Mouse (Mus musculus) thymus, adult 2 months (tissue): ENCODE results near the gene Sap30bp. TPM values are rescaled to one million over a fixed set of nuclear protein-coding genes. Genes with fewer than 3 reads are reported as not detected.

Source experiments
- DNase-seq: peaks from one replicate; pipeline ENCODE4 v3.0.0; 2021
- H3K27ac ChIP-seq: fragments of 200-500 bp; 2 replicates; pipeline ENCODE4 v1.5.1; 2012; ENCODE audit warnings: low read length, control low read depth; ENCODE audit not compliant: control insufficient read depth, insufficient read depth
- H3K27me3 ChIP-seq: fragments of 200-500 bp; 2 replicates; pipeline ENCODE4 v1.6.1; 2012; ENCODE audit warnings: mild to moderate bottlenecking, low read length, moderate library complexity, mixed read lengths; ENCODE audit not compliant: control insufficient read depth, insufficient read depth
- H3K36me3 ChIP-seq: fragments of 200-500 bp; 2 replicates; pipeline ENCODE4 v1.6.1; 2012; ENCODE audit warnings: mild to moderate bottlenecking, low read length, moderate library complexity; ENCODE audit not compliant: control insufficient read depth, insufficient read depth
- H3K4me1 ChIP-seq: fragments of 200-500 bp; replicated peaks from 2 replicates; pipeline ENCODE4 v1.6.1; 2012; ENCODE audit warnings: low read length; ENCODE audit not compliant: control insufficient read depth, insufficient read depth
- H3K4me3 ChIP-seq: fragments of 200-500 bp; 2 replicates; pipeline ENCODE4 v1.5.1; 2012; ENCODE audit warnings: mild to moderate bottlenecking, low read length, control low read depth, moderate library complexity; ENCODE audit not compliant: control insufficient read depth, insufficient read depth
- CTCF ChIP-seq: fragments of 200-500 bp; IDR thresholded peaks from 2 replicates; pipeline ENCODE4 v1.5.1; 2012; ENCODE audit warnings: mild to moderate bottlenecking, control low read depth, low read length, moderate library complexity, borderline replicate concordance; ENCODE audit not compliant: control insufficient read depth, poor library complexity, insufficient read depth; ENCODE audit errors: extremely low read depth
- POLR2A ChIP-seq: fragments of 200-500 bp; IDR thresholded peaks from 2 replicates; pipeline ENCODE4 v1.6.1; 2012; ENCODE audit warnings: mild to moderate bottlenecking, low read length, control low read depth, moderate library complexity; ENCODE audit not compliant: control insufficient read depth, poor library complexity, insufficient read depth; ENCODE audit errors: extremely low read depth
- WGBS: fragments of 180-500 bp; shearing (Covaris S2); methylation state at CpG from one replicate; pipeline ENCODE4 v1.1.7; 2018; 5-methylcytosine and 5-hydroxymethylcytosine counted together
- polyA plus RNA-seq: library from polyadenylated mRNA; depleted of rRNA; stranded (reverse); fragments of >200 nt; gene quantifications from 2 replicates; pipeline ENCODE4 v1.2.3, GENCODE M21; 2012

The Sap30bp gene
- polyA plus RNA-seq, 1 experiment, result 43.4 TPM

DNA sequence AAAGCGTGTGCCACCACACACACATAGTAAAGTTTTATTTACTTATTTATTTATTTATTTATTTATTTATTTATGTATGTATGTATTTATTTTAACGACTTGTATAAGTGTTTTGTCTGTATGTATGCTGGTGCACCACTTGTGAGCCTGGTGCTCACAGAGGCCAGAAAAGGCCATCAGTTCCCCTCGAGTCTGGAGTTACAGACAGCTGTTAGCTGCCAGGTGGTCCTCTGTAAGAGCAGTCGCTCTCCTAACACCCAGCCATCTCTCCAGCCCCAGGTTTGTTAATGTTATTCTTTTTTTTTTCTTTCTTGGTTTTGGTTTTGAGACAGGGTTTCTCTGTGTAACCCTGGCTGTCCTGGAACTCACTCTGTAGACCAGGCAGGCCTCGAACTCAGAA lies 14.4 kb upstream of the Sap30bp start:
- Histone ChIP-seq H3K27ac (no peak overlapping the region), H3K4me3 (no peak overlapping the region), H3K36me3 (0 out of 2 replicates have a peak, but pooled peaks cover 4% of the 10 kb centered on the region), H3K27me3 (no peaks in the 10 kb centered on the region), H3K4me1 (peaks cover 10% of the 10 kb centered on the region)
- no peak for DNase-seq
- WGBS, result 79% methylated on average over 5 of the region's 5 CpGs
- TF ChIP-seq POLR2A, result no peak
- no peak for TF ChIP-seq CTCF

DNA sequence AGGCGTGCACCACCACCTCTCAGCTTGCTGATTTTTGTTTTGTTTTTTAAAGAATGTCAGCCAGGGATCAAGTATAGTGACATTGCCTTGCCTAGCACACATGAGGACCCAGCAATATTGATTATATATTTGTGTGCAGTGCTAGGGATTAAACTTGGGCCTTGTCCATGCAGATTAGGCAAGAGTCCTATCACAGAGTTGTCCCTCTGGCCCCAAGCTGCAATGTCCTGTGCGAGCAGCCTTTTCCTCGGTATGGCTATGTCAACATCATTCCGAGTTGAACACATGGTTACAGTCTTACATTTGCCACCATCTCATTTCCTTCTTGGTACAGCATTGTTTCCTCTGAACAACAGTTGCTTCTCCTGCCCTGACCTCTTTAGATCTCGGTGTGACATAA lies 14.0 kb upstream of the Sap30bp start:
- H3K36me3 ChIP-seq, result 0 out of 2 replicates have a peak, but pooled peaks cover 4% of the 10 kb centered on the region
- 97% methylated on average over 5 of the region's 5 CpGs for WGBS
- H3K27ac ChIP-seq, result no peak overlapping the region
- no peak for DNase-seq
- peaks cover 7% of the 10 kb centered on the region for H3K4me1 ChIP-seq
- TF ChIP-seq POLR2A, result no peak
- no peak for TF ChIP-seq CTCF
- no peaks in the 10 kb centered on the region for H3K27me3 ChIP-seq
- H3K4me3 ChIP-seq, result no peak overlapping the region

DNA sequence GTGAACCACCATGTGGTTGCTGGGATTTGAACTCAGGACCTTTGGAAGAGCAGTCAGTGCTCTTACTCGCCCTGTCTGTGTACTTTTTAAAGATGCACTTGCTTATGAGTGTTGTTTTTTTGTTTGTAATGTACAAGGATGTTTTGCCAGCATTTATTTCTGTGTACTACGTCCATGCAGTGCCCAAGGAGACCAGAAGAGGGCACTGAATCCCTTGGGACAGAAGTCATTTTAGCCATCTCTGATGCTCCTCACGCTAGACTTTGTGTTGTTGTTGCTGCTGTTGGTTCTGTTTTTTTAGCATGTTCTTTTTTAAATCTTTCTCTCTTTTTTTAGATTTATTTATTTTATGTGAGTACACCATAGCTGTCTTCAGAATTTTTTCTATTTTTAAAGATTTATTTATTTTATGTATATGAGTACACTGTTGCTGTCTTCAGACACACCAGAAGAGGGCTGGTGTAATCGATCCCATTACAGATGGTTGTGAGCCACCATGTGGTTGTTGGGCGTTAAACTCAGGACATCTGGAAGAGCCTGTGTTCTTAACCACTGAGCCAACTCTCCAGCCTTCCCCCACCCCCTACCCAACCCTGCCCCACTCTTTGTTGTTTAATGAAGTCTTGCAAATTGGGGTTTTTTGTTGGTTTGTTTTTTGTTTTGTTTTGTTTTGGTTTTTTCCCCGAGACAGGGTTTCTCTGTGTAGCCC lies 12.8 kb upstream of the Sap30bp start:
- Histone ChIP-seq H3K27ac (no peak overlapping the region), H3K4me3 (no peak overlapping the region), H3K36me3 (0 out of 2 replicates have a peak, but pooled peaks cover 4% of the 10 kb centered on the region), H3K27me3 (no peaks in the 10 kb centered on the region), H3K4me1 (no peaks in the 10 kb centered on the region)
- TF ChIP-seq CTCF (no peak), POLR2A (no peak)
- DNase-seq, result peak; percentile 66
- 44% methylated on average over 6 of the region's 6 CpGs for WGBS

DNA sequence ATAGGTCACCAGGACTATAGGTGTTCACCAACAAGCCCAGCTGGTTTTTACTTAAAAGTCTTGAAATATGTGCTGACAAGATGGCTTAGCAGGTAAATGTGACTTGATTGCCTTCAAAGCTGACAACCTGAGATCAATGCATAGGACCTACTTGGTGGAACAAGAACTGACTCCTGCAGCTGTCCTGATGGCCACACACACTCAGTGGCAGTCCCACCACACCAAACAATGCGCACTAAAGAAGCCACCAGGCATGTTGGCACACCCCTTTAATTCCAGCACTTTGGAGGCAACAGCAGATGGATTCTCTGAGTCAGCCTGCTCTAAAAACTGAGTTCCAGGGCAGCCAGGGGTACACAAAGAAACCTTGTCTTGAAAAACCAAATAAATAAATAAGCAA lies 11.1 kb upstream of the Sap30bp start:
- WGBS, result 100% methylated on average over 1 of the region's 1 CpGs
- H3K4me3 ChIP-seq, result no peak overlapping the region

GRCm38 (mm10) chr11:115929031-115929430 lies 4.1 kb upstream of the Sap30bp start:
- DNase-seq, result no peak
- no peaks in the 10 kb centered on the region for H3K36me3 ChIP-seq
- no peaks in the 10 kb centered on the region for H3K27me3 ChIP-seq
- no peak overlapping the region for H3K27ac ChIP-seq
- TF ChIP-seq POLR2A (no peak), CTCF (no peak)
- no peak overlapping the region for H3K4me3 ChIP-seq
- WGBS, result 86% methylated on average over 8 of the region's 8 CpGs
- peaks cover 3% of the 10 kb centered on the region for H3K4me1 ChIP-seq

More for the DNA sequence above, 11.1 kb upstream of the Sap30bp start:
- H3K4me1 ChIP-seq, result no peaks in the 10 kb centered on the region
- DNase-seq, result no peak
- H3K27me3 ChIP-seq, result no peaks in the 10 kb centered on the region
- 0 out of 2 replicates have a peak, but pooled peaks cover 4% of the 10 kb centered on the region for H3K36me3 ChIP-seq
- TF ChIP-seq CTCF (no peak), POLR2A (no peak)
- no peak overlapping the region for H3K27ac ChIP-seq

DNA sequence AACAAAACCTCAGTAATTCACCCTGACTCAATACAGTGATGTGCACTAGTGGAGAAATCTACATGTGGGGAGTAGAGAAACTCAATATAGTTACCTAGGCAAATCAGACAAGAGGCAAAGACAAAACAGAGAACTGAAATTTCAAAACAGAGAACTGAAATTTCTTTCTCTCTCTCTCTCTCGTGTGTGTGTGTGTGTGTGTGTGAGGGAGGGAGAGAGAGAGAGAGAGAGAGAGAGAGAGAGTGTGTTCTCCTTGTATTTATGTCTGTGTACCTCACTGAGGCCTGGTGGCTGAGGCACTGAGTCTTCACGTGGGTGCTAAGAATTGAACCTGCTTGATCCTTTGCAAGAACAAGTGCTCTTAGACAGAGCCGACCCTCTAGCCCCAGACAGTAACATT lies 3.3 kb upstream of the Sap30bp start:
- DNase-seq, result no peak
- WGBS, result 60% methylated on average over 3 of the region's 3 CpGs
- no peak for TF ChIP-seq CTCF
- no peak for TF ChIP-seq POLR2A
- Histone ChIP-seq H3K4me1 (peaks cover 3% of the 10 kb centered on the region), H3K27ac (no peak overlapping the region), H3K36me3 (no peaks in the 10 kb centered on the region), H3K27me3 (no peaks in the 10 kb centered on the region), H3K4me3 (no peak overlapping the region)

GRCm38 (mm10) chr11:115931235-115931634 lies 1.8 kb upstream of the Sap30bp start:
- no peaks in the 10 kb centered on the region for H3K27me3 ChIP-seq
- H3K27ac ChIP-seq, result no peak overlapping the region
- no peaks in the 10 kb centered on the region; the same call in 1 of the 2 replicates for H3K36me3 ChIP-seq
- H3K4me1 ChIP-seq, result peaks cover 3% of the 10 kb centered on the region
- no peak overlapping the region for H3K4me3 ChIP-seq
- TF ChIP-seq POLR2A (no peak), CTCF (no peak)
- 89% methylated on average over 3 of the region's 3 CpGs for WGBS
- no peak for DNase-seq
